Mouse (Mus musculus): ENCODE data around the gene Myo3b.

DNA sequence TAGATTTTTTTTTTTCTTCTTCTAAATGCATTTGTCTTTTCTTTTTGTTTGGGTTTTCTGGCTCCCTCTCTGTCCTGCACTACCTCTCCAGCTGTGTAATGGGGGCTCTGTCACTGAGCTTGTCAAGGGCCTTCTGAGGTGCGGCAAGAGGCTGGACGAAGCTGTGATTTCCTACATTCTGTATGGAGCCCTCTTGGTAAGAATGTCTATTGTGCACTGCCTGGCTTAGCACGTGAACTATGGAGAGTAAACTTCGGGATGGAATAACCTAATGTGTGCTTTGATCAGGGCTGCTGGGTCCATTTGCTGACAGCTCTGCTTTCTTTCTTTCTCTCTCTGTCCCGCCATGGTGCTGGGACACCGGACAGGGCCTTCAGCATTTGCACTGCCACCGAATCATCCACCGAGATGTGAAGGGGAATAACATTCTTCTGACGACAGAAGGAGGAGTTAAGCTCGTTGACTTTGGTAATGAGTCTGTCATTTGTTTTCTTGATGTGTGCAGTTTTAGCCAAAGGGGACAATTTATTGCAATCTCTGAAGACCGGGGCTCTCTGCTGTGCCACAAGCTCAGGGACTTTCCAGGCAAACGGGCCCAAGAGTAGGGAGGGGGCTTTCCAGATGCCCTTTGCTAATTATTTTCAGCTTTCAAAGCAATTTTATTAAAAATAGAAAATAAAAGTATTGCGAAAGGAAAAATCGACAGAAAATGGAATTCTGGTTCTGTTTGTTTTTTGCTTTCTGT is 66.5 kb downstream of the Myo3b start:
- TF ChIP-seq CTCF (IDR thresholded peaks at IDR 0.05; ENCODE audit: borderline replicate concordance, insufficient read depth, low read length) (no peak), POLR2A (IDR thresholded peaks at IDR 0.05; ENCODE audit: low read depth, low read length) (no peak)

Data from embryonic fibroblast, embryonic 13.5 days (primary cell).